Mouse (Mus musculus): ENCODE results near the gene Rhox3h. TPM values are rescaled to one million over a fixed set of nuclear protein-coding genes. Genes with fewer than 3 reads are reported as not detected.
"Not testable (repeated sequence)": the region's sequence is repeated elsewhere in the genome, so short reads cannot be mapped to it uniquely, and the experiment has no call there.

Gene Rhox3h
- total RNA-seq (2014; rRNA removed; ENCODE audit: low replicate concordance) (not detected in 2 replicates), polyA plus RNA-seq (2015; fragmentation: Nextera tagmentation; extraction: Ambion mirVana) (not detected in 2 replicates)

- not testable (repeated sequence) for H3K9me3 ChIP-seq (replicated peaks; ENCODE audit: control insufficient read depth, low read length); H3K27me3 ChIP-seq (ENCODE audit: control insufficient read depth, insufficient read depth, low read length); H3K27ac ChIP-seq (ENCODE audit: low read depth); H3K4me3 ChIP-seq (ENCODE audit: low read depth, low read length); H3K4me1 ChIP-seq (ENCODE audit: control insufficient read depth, insufficient read depth); H3K36me3 ChIP-seq (replicated peaks; ENCODE audit: control insufficient read depth, insufficient read depth, low read length); ATAC-seq (ENCODE audit: insufficient read depth, low read depth); DNase-seq (ENCODE audit: low spot score); H3K9ac ChIP-seq (replicated peaks; ENCODE audit: low read depth, low read length); H3K4me2 ChIP-seq (ENCODE audit: low read depth, low read length)
- 75% methylated on average over 1 of the region's 3 CpGs for WGBS
Observed at GRCm38 (mm10) chrX:37668664-37669063, at the start of gene Rhox3h. TSS of gene Rhox3h (minus strand) at chrX:37668764.

DNA sequence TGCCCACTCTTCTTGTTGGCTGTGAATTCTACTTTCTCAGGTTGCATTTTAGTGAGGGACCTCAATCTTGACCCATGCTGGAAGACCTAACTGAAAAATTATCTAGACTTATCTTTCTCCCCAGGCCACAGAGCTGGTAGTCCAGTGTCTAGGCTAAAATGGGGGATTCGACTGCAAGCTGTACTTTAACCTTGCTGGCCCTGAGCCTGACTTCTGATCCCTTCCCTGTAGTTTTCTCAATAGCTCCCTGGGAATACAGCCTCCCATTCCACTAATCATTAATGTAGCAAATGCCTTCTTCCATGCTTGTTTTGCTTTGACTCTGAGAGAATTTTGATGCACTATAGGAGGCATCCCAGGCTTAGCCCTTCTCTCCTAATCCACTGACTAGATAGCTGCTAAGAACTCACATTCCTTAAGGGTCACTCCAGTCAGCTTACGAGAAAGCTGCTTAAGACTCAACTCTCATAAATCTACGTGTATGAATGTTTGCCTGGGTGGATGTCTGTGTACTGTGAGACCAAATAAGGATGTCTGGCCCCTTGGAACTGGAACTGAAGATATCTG, 33.3 kb upstream of the Rhox3h start:
- Histone ChIP-seq H3K27ac (ENCODE audit: low read depth) (no peak overlapping the region), H3K9me3 (replicated peaks; ENCODE audit: control insufficient read depth, low read length) (no peaks in the 10 kb centered on the region), H3K27me3 (ENCODE audit: control insufficient read depth, insufficient read depth, low read length) (no peaks in the 10 kb centered on the region), H3K4me2 (ENCODE audit: low read depth, low read length) (no peak overlapping the region), H3K4me3 (ENCODE audit: low read depth, low read length) (no peak overlapping the region), H3K4me1 (ENCODE audit: control insufficient read depth, insufficient read depth) (no peaks in the 10 kb centered on the region), H3K9ac (replicated peaks; ENCODE audit: low read depth, low read length) (no peak overlapping the region), H3K36me3 (replicated peaks; ENCODE audit: control insufficient read depth, insufficient read depth, low read length) (no peaks in the 10 kb centered on the region)
- ATAC-seq (ENCODE audit: insufficient read depth, low read depth): no peak
- no peak for DNase-seq (ENCODE audit: low spot score)
- no peak for TF ChIP-seq EP300 (IDR thresholded peaks at IDR 0.05; ENCODE audit: low read depth)
- no peak for TF ChIP-seq CTCF (IDR thresholded peaks at IDR 0.05; ENCODE audit: low read depth)
- 61% methylated on average over 3 of the region's 3 CpGs for WGBS

- WGBS: 60% methylated on average over 2 of the region's 2 CpGs
- TF ChIP-seq CTCF (IDR thresholded peaks at IDR 0.05; ENCODE audit: low read depth) (no peak), EP300 (IDR thresholded peaks at IDR 0.05; ENCODE audit: low read depth) (no peak)
- ATAC-seq (ENCODE audit: insufficient read depth, low read depth) (no peak), DNase-seq (ENCODE audit: low spot score) (no peak)
- H3K36me3 ChIP-seq (replicated peaks; ENCODE audit: control insufficient read depth, insufficient read depth, low read length): no peaks in the 10 kb centered on the region
- no peaks in the 10 kb centered on the region for H3K27me3 ChIP-seq (ENCODE audit: control insufficient read depth, insufficient read depth, low read length)
- no peaks in the 10 kb centered on the region for H3K9me3 ChIP-seq (replicated peaks; ENCODE audit: control insufficient read depth, low read length)
- no peak overlapping the region for H3K27ac ChIP-seq (ENCODE audit: low read depth)
- H3K4me1 ChIP-seq (ENCODE audit: control insufficient read depth, insufficient read depth): no peaks in the 10 kb centered on the region
- no peak overlapping the region for H3K4me3 ChIP-seq (ENCODE audit: low read depth, low read length)
- no peak overlapping the region for H3K4me2 ChIP-seq (ENCODE audit: low read depth, low read length)
- no peak overlapping the region for H3K9ac ChIP-seq (replicated peaks; ENCODE audit: low read depth, low read length)
Observed at GRCm38 (mm10) chrX:37692261-37692660, 23.7 kb upstream of the Rhox3h start.

DNA sequence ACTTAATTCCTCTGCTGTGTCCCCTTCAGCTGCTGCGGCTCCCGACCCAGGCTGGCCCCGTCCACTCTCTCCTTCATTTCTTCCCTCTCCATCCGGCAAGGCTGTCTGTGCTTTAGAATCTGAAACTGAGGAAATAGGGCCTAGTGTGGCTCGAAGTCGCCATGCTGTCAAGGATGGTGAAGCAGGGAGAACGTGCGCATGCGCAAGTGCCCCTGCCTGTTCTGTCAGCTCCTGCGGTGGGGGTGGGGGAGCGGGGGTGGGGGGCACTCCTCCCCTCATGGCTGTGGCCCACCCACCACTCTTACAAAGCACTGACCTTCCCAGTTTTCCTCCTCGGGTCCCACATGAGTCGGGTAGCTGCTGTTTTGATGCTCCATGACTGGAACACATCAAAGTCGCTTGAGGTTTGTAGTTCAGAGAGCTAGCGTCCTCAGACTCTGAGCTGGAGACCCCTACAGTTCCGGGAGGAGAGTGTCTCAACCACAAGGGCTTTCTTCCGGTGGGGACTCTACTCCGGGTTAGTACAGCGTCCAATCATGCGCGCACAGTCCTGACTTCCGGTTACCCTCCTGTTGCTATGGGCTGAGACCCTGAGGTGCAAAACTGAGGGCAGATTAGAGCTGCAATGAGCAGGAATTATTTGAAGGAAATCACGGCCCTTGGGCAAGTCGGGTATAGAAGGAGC, 14.6 kb upstream of the Rhox3h start:
- Histone ChIP-seq H3K4me1 (ENCODE audit: control insufficient read depth, insufficient read depth) (no peaks in the 10 kb centered on the region), H3K27ac (ENCODE audit: low read depth) (no peak overlapping the region), H3K4me3 (ENCODE audit: low read depth, low read length) (no peak overlapping the region), H3K9me3 (replicated peaks; ENCODE audit: control insufficient read depth, low read length) (no peaks in the 10 kb centered on the region), H3K9ac (replicated peaks; ENCODE audit: low read depth, low read length) (no peak overlapping the region), H3K36me3 (replicated peaks; ENCODE audit: control insufficient read depth, insufficient read depth, low read length) (no peaks in the 10 kb centered on the region), H3K4me2 (ENCODE audit: low read depth, low read length) (no peak overlapping the region), H3K27me3 (ENCODE audit: control insufficient read depth, insufficient read depth, low read length) (no peaks in the 10 kb centered on the region)
- TF ChIP-seq CTCF (IDR thresholded peaks at IDR 0.05; ENCODE audit: low read depth): no peak
- TF ChIP-seq EP300 (IDR thresholded peaks at IDR 0.05; ENCODE audit: low read depth): no peak
- ATAC-seq (ENCODE audit: insufficient read depth, low read depth): no peak
- DNase-seq (ENCODE audit: low spot score): no peak
- 86% methylated on average over 24 of the region's 24 CpGs for WGBS

GRCm38 (mm10) chrX:37673177-37673576, 4.6 kb upstream of the Rhox3h start, which contains the start of gene Rhox2h:
TSS of gene Rhox2h (minus strand) at chrX:37673277.
- H3K4me3 ChIP-seq (ENCODE audit: low read depth, low read length); H3K4me1 ChIP-seq (ENCODE audit: control insufficient read depth, insufficient read depth); H3K27ac ChIP-seq (ENCODE audit: low read depth); H3K36me3 ChIP-seq (replicated peaks; ENCODE audit: control insufficient read depth, insufficient read depth, low read length); H3K9me3 ChIP-seq (replicated peaks; ENCODE audit: control insufficient read depth, low read length); H3K9ac ChIP-seq (replicated peaks; ENCODE audit: low read depth, low read length); DNase-seq (ENCODE audit: low spot score); H3K27me3 ChIP-seq (ENCODE audit: control insufficient read depth, insufficient read depth, low read length); ATAC-seq (ENCODE audit: insufficient read depth, low read depth); H3K4me2 ChIP-seq (ENCODE audit: low read depth, low read length): not testable (repeated sequence)
- WGBS: 78% methylated on average over 8 of the region's 8 CpGs

- not testable (repeated sequence) for H3K4me2 ChIP-seq (ENCODE audit: low read depth, low read length); DNase-seq (ENCODE audit: low spot score); H3K27me3 ChIP-seq (ENCODE audit: control insufficient read depth, insufficient read depth, low read length); H3K36me3 ChIP-seq (replicated peaks; ENCODE audit: control insufficient read depth, insufficient read depth, low read length); H3K9me3 ChIP-seq (replicated peaks; ENCODE audit: control insufficient read depth, low read length); H3K9ac ChIP-seq (replicated peaks; ENCODE audit: low read depth, low read length); H3K27ac ChIP-seq (ENCODE audit: low read depth); H3K4me1 ChIP-seq (ENCODE audit: control insufficient read depth, insufficient read depth); ATAC-seq (ENCODE audit: insufficient read depth, low read depth); H3K4me3 ChIP-seq (ENCODE audit: low read depth, low read length)
- 89% methylated on average over 16 of the region's 20 CpGs for WGBS
Observed at GRCm38 (mm10) chrX:37651227-37651626, 17.3 kb downstream of the Rhox3h start, which contains the start of gene Rhox4g. TSS of gene Rhox4g (minus strand) at chrX:37651327.

DNA sequence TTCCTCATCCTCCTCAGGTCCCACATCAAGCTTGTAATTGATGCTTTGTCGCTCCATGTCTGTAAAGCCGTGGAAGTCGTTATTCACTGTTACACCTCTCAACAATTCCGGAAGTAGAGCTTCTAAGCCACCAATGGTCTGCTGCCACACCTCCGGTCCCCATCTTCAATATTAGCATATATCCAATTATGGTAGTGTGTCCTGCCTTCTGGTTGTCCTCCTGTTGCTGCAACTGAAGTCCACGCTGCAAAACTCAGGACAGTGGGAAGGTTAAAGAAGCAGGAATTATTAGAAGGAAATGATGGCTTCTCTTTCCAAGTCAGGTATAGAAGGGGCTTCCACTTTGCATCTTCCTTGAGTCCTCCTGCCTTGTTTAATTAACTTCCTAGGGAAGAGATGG, 25.2 kb downstream of the Rhox3h start, which contains the start of gene Rhox2g:
TSS of gene Rhox2g (minus strand) at position 101 of the 400 bp plus-strand sequence.
- 81% methylated on average over 6 of the region's 6 CpGs for WGBS
- not testable (repeated sequence) for H3K9ac ChIP-seq (replicated peaks; ENCODE audit: low read depth, low read length); H3K4me2 ChIP-seq (ENCODE audit: low read depth, low read length); H3K4me3 ChIP-seq (ENCODE audit: low read depth, low read length); H3K4me1 ChIP-seq (ENCODE audit: control insufficient read depth, insufficient read depth); H3K9me3 ChIP-seq (replicated peaks; ENCODE audit: control insufficient read depth, low read length); H3K36me3 ChIP-seq (replicated peaks; ENCODE audit: control insufficient read depth, insufficient read depth, low read length); ATAC-seq (ENCODE audit: insufficient read depth, low read depth); H3K27ac ChIP-seq (ENCODE audit: low read depth); DNase-seq (ENCODE audit: low spot score); H3K27me3 ChIP-seq (ENCODE audit: control insufficient read depth, insufficient read depth, low read length)

- H3K4me1 ChIP-seq (ENCODE audit: control insufficient read depth, insufficient read depth); H3K36me3 ChIP-seq (replicated peaks; ENCODE audit: control insufficient read depth, insufficient read depth, low read length); H3K4me3 ChIP-seq (ENCODE audit: low read depth, low read length); H3K9ac ChIP-seq (replicated peaks; ENCODE audit: low read depth, low read length); H3K27me3 ChIP-seq (ENCODE audit: control insufficient read depth, insufficient read depth, low read length); DNase-seq (ENCODE audit: low spot score); H3K27ac ChIP-seq (ENCODE audit: low read depth); H3K9me3 ChIP-seq (replicated peaks; ENCODE audit: control insufficient read depth, low read length); H3K4me2 ChIP-seq (ENCODE audit: low read depth, low read length); ATAC-seq (ENCODE audit: insufficient read depth, low read depth): not testable (repeated sequence)
- 76% methylated on average over 2 of the region's 2 CpGs for WGBS
Observed at GRCm38 (mm10) chrX:37628512-37628911, 40.1 kb downstream of the Rhox3h start, which contains the start of gene Rhox3g. TSS of gene Rhox3g (minus strand) at chrX:37628612.
